Mouse (Mus musculus) left cerebral cortex, adult 2 months (tissue): ENCODE measurements around the gene Gm17657. TPM values are rescaled to one million over a fixed set of nuclear protein-coding genes. Genes with fewer than 3 reads are reported as not detected.
A peak's percentile ranks its signal among the peaks of the same experiment; 100 is the strongest.
"Not testable (repeated sequence)": the region's sequence is repeated elsewhere in the genome, so short reads cannot be mapped to it uniquely, and the experiment has no call there.

ENCODE experiments used
- DNase-seq, 2 experiments: peaks; one replicate each; pipeline ENCODE4 v3.0.0; 2021 to 2022; ENCODE audit warnings: low spot score in 2 of 2, mixed read lengths in 1 of 2; ENCODE audit errors: extremely low spot score in 1 of 2
- H3K27ac ChIP-seq: fragments of 200-600 bp; 2 replicates; pipeline ENCODE4 v1.8.1; 2022
- H3K4me3 ChIP-seq: fragments of 200-600 bp; 2 replicates; pipeline ENCODE4 v1.8.1; 2022
- CTCF ChIP-seq: fragments of 200-600 bp; IDR thresholded peaks from 2 replicates; pipeline ENCODE4 v1.8.1; 2022; ENCODE audit warnings: antibody characterized with exemption, mild to moderate bottlenecking, moderate library complexity
- intact Hi-C: fragments of 180-260 bp; cut with DNase I; formaldehyde crosslinking; loops from one replicate; pipeline ENCODE4 v1.15.1; 2025
- total RNA-seq, 2 experiments: library from RNA; stranded (reverse); gene quantifications; 2 replicates each; pipeline ENCODE4 v1.2.3; 2021

Gm17657 gene
- total RNA-seq, 2 experiments from 2014 or later: not detected

- no peak for DNase-seq
- intact Hi-C loops: loop anchor here (5.0 kb wide), 1 partner anchor 256 kb away; no protein-coding TSS in a partner anchor
- Histone ChIP-seq H3K4me3 (no peak overlapping the region), H3K27ac (no peak overlapping the region)
- TF ChIP-seq CTCF: peak; percentile 38
These were observed 36.3 kb downstream of the Gm17657 start for GRCm38 (mm10) chr17:29513044-29513730.

DNA sequence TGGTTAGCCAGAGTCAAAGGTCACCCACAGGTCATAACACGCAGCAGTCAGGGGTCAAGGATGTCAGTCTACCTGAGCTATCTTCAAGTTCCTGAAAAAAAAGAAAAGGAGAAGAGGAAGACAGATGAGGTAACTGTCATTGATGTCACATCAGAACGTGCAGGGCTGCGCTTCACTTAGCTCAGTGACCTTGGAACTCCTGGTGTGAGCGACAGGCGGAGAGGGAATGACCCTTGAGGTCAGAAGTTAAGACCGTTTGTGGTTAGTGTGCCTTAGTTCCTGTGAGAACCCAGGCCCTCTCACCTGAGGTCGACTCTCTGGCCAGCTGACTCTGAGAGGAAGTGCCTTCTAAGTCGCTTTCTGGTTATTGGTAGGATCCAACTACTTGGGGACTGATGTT, 38.7 kb downstream of the Gm17657 start:
- Histone ChIP-seq H3K27ac (no peak overlapping the region), H3K4me3 (no peak overlapping the region)
- DNase-seq: no peak
- intact Hi-C loops: loop anchor here (5.0 kb wide), 1 partner anchor 253 kb away; no protein-coding TSS in a partner anchor
- no peak for TF ChIP-seq CTCF

GRCm38 (mm10) chr17:29508927-29509608, 40.4 kb downstream of the Gm17657 start:
- Histone ChIP-seq H3K27ac (no peak overlapping the region), H3K4me3 (no peak overlapping the region)
- TF ChIP-seq CTCF: no peak
- no peak for DNase-seq
- intact Hi-C loops: no loop called here

- Histone ChIP-seq H3K27ac (no peak overlapping the region), H3K4me3 (no peak overlapping the region)
- TF ChIP-seq CTCF: peak; percentile 35
- DNase-seq: no peak
- intact Hi-C loops: no loop called here
These were observed 45.7 kb downstream of the Gm17657 start for GRCm38 (mm10) chr17:29503700-29504099.

DNA sequence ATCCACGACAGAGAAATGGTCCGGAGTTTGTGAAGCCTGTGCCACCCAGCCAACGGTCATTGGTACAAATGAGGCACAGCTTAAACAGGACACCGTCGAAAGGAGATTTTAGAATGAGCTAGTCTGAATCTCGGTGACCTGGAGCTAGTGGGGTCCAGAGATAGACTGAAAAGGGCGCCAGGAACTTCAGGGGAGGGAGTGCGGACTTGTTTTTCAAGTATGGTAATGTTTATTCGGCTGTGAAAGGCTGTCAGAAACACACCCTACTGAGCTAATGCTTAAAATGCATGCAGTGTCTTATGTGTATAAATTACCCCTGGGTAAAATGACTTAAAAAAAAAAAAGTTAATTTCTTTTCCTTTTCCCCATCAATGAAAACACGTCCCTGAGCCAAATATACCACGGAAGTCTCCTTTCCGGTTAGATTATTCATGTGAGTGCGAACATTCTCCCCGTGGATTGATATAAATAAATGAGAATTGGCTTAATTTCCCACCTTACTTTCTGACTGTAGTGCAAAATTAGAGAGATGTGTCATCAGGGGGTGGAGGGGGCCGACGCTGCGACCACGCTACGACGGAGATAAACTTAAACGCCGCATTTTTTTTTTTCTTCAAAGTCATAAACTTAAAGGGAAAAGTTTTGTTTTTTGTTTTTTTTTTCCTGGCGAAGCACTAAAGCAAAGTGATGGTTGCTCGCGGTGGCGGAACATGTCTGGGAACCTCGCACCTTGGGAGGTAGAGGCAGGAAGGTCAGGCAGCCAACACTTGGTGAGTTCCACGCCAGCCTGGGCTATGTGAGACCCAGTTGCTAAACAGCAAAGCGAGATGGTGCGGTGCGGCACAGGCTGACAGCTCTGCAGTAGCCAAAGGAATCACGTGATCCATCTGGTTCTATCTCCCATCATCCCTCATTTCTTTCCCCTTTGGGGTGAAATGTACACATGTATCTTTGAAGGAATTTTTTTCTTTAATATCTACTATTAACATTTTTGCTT, 46.5 kb downstream of the Gm17657 start:
- intact Hi-C loops: no loop called here
- no peak overlapping the region for H3K27ac ChIP-seq
- DNase-seq: no peak
- 0 out of 2 replicates have a peak overlapping the region, but pooled peaks have one; percentile 4 for H3K4me3 ChIP-seq
- TF ChIP-seq CTCF: no peak

- DNase-seq: no peak
- intact Hi-C loops: no loop called here
- no peak overlapping the region for H3K27ac ChIP-seq
- TF ChIP-seq CTCF: no peak
- H3K4me3 ChIP-seq: no peak overlapping the region
These were observed 47.3 kb downstream of the Gm17657 start for GRCm38 (mm10) chr17:29502005-29502668.

GRCm38 (mm10) chr17:29500802-29501469, 48.5 kb downstream of the Gm17657 start:
- Histone ChIP-seq H3K27ac (no peak overlapping the region), H3K4me3 (no peak overlapping the region)
- TF ChIP-seq CTCF: no peak
- DNase-seq: no peak
- intact Hi-C loops: no loop called here

DNA sequence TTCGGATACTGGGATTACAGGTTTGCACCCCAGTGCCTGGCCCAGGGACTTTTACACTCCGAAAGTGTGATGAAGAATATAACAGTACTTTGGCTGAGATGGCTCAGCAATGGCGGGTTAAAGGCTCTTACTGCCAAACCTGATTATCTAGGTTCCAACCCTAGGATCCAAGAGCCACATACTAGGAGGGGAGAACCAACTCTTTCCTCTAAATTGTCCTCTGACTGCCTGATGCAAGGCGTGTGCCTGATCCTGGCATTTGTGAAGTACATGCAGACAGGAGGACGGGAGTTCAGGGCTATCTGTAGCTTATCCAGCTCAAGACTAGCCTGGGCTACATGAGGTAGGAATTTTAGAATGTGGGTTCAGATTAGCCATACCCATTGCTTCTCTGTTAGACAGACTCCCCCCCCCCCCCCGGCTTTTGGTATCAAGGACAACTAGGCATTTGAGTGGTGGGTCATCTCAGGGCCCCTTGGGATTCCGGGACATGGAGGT, 49.1 kb downstream of the Gm17657 start:
- intact Hi-C loops: no loop called here
- Histone ChIP-seq H3K27ac (no peak overlapping the region), H3K4me3 (no peak overlapping the region)
- TF ChIP-seq CTCF: no peak
- no peak for DNase-seq

DNA sequence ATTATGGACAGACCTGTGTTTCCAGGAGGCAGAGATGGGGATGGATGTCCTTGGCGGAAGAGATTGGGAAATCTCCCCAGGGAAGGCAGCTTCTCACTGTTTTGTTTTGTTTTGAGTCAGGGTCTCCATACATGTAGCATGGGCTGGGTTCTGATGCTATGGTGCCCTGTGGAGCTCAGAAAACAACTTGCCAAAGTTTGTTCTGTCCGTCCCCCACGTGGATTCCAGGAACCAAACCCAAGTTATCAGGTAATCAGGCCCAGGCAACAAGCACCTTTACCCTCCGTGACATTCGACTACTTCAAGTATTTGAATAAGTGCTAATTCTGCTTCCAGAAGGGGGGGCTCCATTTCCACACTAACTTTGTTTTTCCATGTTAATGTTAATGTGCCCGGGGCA, 49.9 kb downstream of the Gm17657 start:
- no peak overlapping the region for H3K27ac ChIP-seq
- no peak for TF ChIP-seq CTCF
- DNase-seq: no peak
- no peak overlapping the region for H3K4me3 ChIP-seq
- intact Hi-C loops: no loop called here

GRCm38 (mm10) chr17:29498952-29499351, 50.5 kb downstream of the Gm17657 start:
- H3K27ac ChIP-seq, intact Hi-C loops, H3K4me3 ChIP-seq, DNase-seq: not testable (repeated sequence)

DNA sequence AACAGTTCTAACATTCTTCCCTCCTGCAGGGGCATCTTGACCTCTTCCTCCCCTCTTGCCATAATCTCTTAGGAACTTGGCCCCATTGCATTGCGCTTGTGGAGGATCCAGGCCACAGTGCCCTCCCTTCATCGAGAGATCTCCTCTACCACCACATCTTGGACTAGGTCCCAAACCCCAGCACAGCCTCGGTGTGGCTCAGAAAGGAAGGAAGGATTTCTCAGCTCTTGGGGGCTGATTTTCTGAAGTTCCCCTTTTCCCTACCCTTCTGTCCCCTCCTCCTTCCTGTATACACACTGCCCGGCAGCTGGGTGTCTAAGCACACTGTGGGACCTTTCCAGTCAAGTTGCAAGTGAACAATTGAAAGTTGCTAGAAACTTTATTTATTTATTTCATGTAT, 51.4 kb downstream of the Gm17657 start:
- H3K27ac ChIP-seq: no peak overlapping the region
- no peak for DNase-seq
- no peak for TF ChIP-seq CTCF
- H3K4me3 ChIP-seq: no peak overlapping the region
- intact Hi-C loops: no loop called here

DNA sequence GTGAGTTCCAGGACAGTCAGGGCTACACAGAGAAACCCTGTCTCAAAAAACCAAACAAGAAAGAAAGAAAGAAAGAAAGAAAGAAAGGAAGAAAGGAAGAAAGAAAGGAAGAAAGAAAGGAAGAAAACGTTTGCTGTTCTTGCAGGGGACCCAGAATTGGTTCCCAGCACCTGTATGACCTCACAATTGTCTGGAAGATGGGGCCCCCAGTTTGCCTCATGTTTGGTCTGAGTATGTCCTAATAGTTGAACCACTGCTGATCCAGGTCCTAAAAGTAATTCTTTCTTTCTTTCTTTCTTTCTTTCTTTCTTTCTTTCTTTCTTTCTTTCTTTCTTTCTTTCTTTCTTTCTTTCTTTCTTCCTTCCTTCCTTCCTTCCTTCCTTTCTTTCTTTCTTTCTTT, 52.0 kb downstream of the Gm17657 start:
- DNase-seq, intact Hi-C loops, H3K27ac ChIP-seq, H3K4me3 ChIP-seq: not testable (repeated sequence)
